Mouse (Mus musculus) frontal cortex, postnatal 25 days (tissue): Measurements from ENCODE around the gene Gm3298.
"Not testable (repeated sequence)": the region's sequence is repeated elsewhere in the genome, so short reads cannot be mapped to it uniquely, and the experiment has no call there.

Source experiments
- DNase-seq, 2 experiments: peaks; one replicate each; pipeline ENCODE4 v3.0.0; 2022; ENCODE audit warnings: low spot score in 2 of 2

The Gm3298 gene

GRCm38 (mm10) chr14:5015591-5015990 is at the start of gene Gm3298:
Gene Gm3298 (plus strand): TSS chr14:5015891.
- DNase-seq = not testable (repeated sequence)

DNA sequence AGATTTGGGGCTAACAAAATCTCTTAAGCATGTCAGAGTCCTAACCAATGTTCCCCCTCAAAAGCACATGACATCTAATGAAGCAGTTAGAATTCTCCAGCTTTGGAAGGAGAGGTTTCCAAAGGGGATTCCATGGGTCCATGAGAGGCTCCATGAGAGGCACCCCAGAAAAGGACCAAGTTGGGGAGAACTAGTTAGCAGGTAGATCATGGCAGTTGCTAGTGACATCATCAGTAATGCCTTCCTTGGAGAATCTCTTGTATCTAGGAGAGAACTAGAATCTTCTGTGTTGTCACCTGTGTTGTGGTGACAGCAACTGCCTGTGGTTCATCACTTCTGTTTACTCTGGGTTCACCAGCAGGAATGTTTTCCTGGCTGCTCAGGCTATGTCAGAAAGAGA is 32.1 kb upstream of the Gm3298 start, which contains the start of gene Gm8297:
Gene Gm8297, plus strand, starts transcription at position 301 of the 400 bp plus-strand sequence.
- DNase-seq = not testable (repeated sequence)

GRCm38 (mm10) chr14:5050329-5050728 is 34.6 kb downstream of the Gm3298 start, which contains the start of gene 4930555G01Rik:
Gene 4930555G01Rik (plus strand): TSS chr14:5050629.
- DNase-seq = not testable (repeated sequence)
